8 mouse cellular contexts compared by ENCODE assay signal in genomic region chr6:127359391-127359874, GRCm38 (mm10).
A peak's percentile ranks its signal among the peaks of the same experiment; 100 is the strongest.
DNase-seq lines count a peak whose midpoint lies in the region; ATAC-seq and TF ChIP-seq lines count a peak whose summit lies in the region.

No protein-coding gene starts in this region.

- peak; percentile 83 for ATAC-seq in erythroid progenitor cell, adult 5-6 weeks (replicated peaks; ENCODE audit: low FRiP score, poor library complexity, severe bottlenecking)

- H3K4me3 ChIP-seq in bone marrow macrophage, adult 2 months (ENCODE audit: insufficient read depth, low read length), result no peak overlapping the region
- H3K4me3 ChIP-seq in limb, embryonic 10.5 days, result no peak overlapping the region

- H3K4me1 ChIP-seq in bone marrow macrophage, adult 2 months (ENCODE audit: control insufficient read depth, insufficient read depth, low read length), result peaks cover 2% of the 10 kb centered on the region; the same call in 1 of the 2 replicates
- H3K4me1 ChIP-seq in limb, embryonic 10.5 days, result peaks cover 16% of the 10 kb centered on the region

- TF ChIP-seq CTCF in bone marrow macrophage, adult 2 months (IDR thresholded peaks at IDR 0.05; ENCODE audit: low read depth, low read length), result peak; percentile 94

- WGBS in limb, embryonic 10.5 days, result 46% methylated on average over 9 of the region's 9 CpGs

- peaks cover 19% of the 10 kb centered on the region; the same call in 1 of the 2 replicates for H3K27me3 ChIP-seq in limb, embryonic 10.5 days (ENCODE audit: low read depth, poor library complexity, severe bottlenecking)

- no peak for TF ChIP-seq POLR2A in bone marrow macrophage, adult 2 months (IDR thresholded peaks at IDR 0.05; ENCODE audit: borderline replicate concordance, low read depth, low read length)

- no peaks in the 10 kb centered on the region for H3K36me3 ChIP-seq in limb, embryonic 10.5 days

- no peak overlapping the region for H3K27ac ChIP-seq in bone marrow macrophage, adult 2 months (ENCODE audit: insufficient read depth, low read depth, low read length)
- no peak overlapping the region for H3K27ac ChIP-seq in limb, embryonic 10.5 days

- H3K9me3 ChIP-seq in limb, embryonic 10.5 days (replicated peaks), result no peaks in the 10 kb centered on the region

- DNase-seq in ovary, postnatal 14 days (ENCODE audit: low spot score), result peak; percentile 56
- DNase-seq in ovary, postnatal 10 days (ENCODE audit: low spot score), result no peak
- DNase-seq in kidney, adult 18-20 months, result peak; percentile 64
- DNase-seq in limb, embryonic 10.5 days (ENCODE audit: low spot score), result peak; percentile 76
- DNase-seq in naive thymus-derived CD4-positive, alpha-beta T cell, adult 2 months (ENCODE audit: low read depth), result peak; percentile 90
- DNase-seq in thymus, postnatal 10 days (ENCODE audit: low spot score in 2 of 2), result peak; percentile 27 to 77
